Mouse (Mus musculus) myocyte (in vitro differentiated cells): Measurements from ENCODE around the gene Crybg1.

Source experiments
- CEBPB ChIP-seq: IDR thresholded peaks from 2 replicates; pipeline ENCODE4 v1.6.1; 2011; ENCODE audit warnings: mild to moderate bottlenecking, moderate library complexity; ENCODE audit not compliant: poor library complexity, insufficient read depth, severe bottlenecking
- E2F4 ChIP-seq: IDR thresholded peaks from one replicate; pipeline ENCODE4 v1.6.1; 2011; ENCODE audit warnings: mild to moderate bottlenecking, control low read depth, moderate library complexity; ENCODE audit not compliant: insufficient read depth
- MAX ChIP-seq: IDR thresholded peaks from one replicate; pipeline ENCODE4 v1.6.1; 2011; ENCODE audit warnings: low read depth, mild to moderate bottlenecking, control low read depth
- MYOD1 ChIP-seq, 3 experiments: IDR thresholded peaks; one replicate each; pipeline ENCODE4 v1.6.1; 2011; ENCODE audit warnings: control low read depth in 2 of 3, low read depth in 2 of 3, mild to moderate bottlenecking in 2 of 3, moderate library complexity in 1 of 3; ENCODE audit not compliant: insufficient read length in 2 of 3, control insufficient read depth in 1 of 3
- MYOG ChIP-seq, 3 experiments: IDR thresholded peaks; one replicate each; pipeline ENCODE4 v1.6.1; 2011; ENCODE audit warnings: control low read depth in 2 of 3, low read depth in 2 of 3, mild to moderate bottlenecking in 2 of 3; ENCODE audit not compliant: insufficient read length in 2 of 3, control insufficient read depth in 1 of 3, insufficient read depth in 1 of 3
- POLR2A ChIP-seq: IDR thresholded peaks from one replicate; pipeline ENCODE4 v1.6.1; 2011; ENCODE audit warnings: low read depth, mild to moderate bottlenecking, control low read depth, moderate library complexity; ENCODE audit not compliant: insufficient read length
- POLR2AphosphoS2 ChIP-seq: IDR thresholded peaks from one replicate; pipeline ENCODE4 v1.6.1; 2011; ENCODE audit warnings: low read depth, control low read depth; ENCODE audit not compliant: insufficient read length
- SRF ChIP-seq: IDR thresholded peaks from one replicate; pipeline ENCODE4 v1.6.1; 2011; ENCODE audit warnings: low read depth; ENCODE audit not compliant: control insufficient read depth, insufficient read length
- TCF12 ChIP-seq: IDR thresholded peaks from one replicate; pipeline ENCODE4 v1.6.1; 2011; ENCODE audit warnings: mild to moderate bottlenecking, control low read depth; ENCODE audit not compliant: poor library complexity, insufficient read depth, severe bottlenecking
- TCF3 ChIP-seq: IDR thresholded peaks from one replicate; pipeline ENCODE4 v1.6.1; 2011; ENCODE audit warnings: low read depth, control low read depth; ENCODE audit not compliant: insufficient read length
- USF1 ChIP-seq: IDR thresholded peaks from one replicate; pipeline ENCODE4 v1.6.1; 2011; ENCODE audit warnings: low read depth, mild to moderate bottlenecking, control low read depth, moderate library complexity

GRCm38 (mm10) chr10:43916181-43916580 lies 232.5 kb downstream of the Crybg1 start:
- TF ChIP-seq TCF3 (no peak), MAX (no peak), POLR2AphosphoS2 (no peak), USF1 (no peak), POLR2A (no peak), MYOD1 (IDR thresholded peaks at IDR 0.05; ENCODE audit: control insufficient read depth in 1 of 3, insufficient read length in 2 of 3, low read depth in 2 of 3) (no peak), SRF (no peak), MYOG (IDR thresholded peaks at IDR 0.05; ENCODE audit: control insufficient read depth in 1 of 3, insufficient read depth in 1 of 3, insufficient read length in 2 of 3, low read depth in 2 of 3) (no peak), TCF12 (no peak), CEBPB (no peak), E2F4 (no peak)
